Mouse (Mus musculus): ENCODE measurements around the gene Vps72. TPM values are rescaled to one million over a fixed set of nuclear protein-coding genes. Genes with fewer than 3 reads are reported as not detected.

Gene Vps72
- polyA plus RNA-seq, 1 experiment, result 31.8 TPM

GRCm38 (mm10) chr3:95140795-95141194 lies 30.0 kb downstream of the Vps72 start:
- Histone ChIP-seq H3K4me3 (ENCODE audit: control insufficient read depth, low read depth, low read length) (peak overlapping the region; percentile 32; the same call in 1 of the 2 replicates), H3K27me3 (ENCODE audit: control insufficient read depth, insufficient read depth, low read length) (no peaks in the 10 kb centered on the region), H3K27ac (ENCODE audit: control insufficient read depth, insufficient read depth, low read depth, low read length) (no peak overlapping the region), H3K36me3 (ENCODE audit: control insufficient read depth, insufficient read depth, low read length) (no peaks in the 10 kb centered on the region; the same call in 1 of the 2 replicates), H3K4me1 (ENCODE audit: control insufficient read depth, insufficient read depth, low read length) (peaks cover 11% of the 10 kb centered on the region)
- TF ChIP-seq POLR2A (IDR thresholded peaks at IDR 0.05; ENCODE audit: control insufficient read depth, low read depth, low read length) (no peak), CTCF (IDR thresholded peaks at IDR 0.05; ENCODE audit: control insufficient read depth, insufficient read depth, insufficient replicate concordance, low read depth, low read length) (no peak)

DNA sequence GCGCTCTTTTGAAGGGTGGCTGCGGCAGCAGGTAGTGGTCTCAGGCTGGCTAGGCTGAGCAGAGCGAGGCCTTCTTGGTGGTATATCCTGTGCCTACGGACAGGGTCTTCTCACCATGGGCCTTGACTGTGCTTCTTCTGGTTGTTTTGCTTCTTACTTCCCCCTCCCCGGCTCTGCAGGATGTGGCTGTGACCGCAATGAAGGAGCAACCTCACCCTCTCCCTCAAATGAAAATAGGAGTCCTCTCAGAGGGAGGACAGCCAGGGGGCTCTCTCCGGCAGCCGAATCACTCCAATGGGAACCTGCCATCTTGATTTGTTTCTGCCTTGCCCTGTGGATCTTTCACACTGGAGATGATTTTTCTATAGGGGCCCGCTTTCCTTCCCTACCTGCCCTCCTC lies 30.7 kb downstream of the Vps72 start:
- Histone ChIP-seq H3K4me1 (ENCODE audit: control insufficient read depth, insufficient read depth, low read length) (peaks cover 11% of the 10 kb centered on the region), H3K36me3 (ENCODE audit: control insufficient read depth, insufficient read depth, low read length) (no peaks in the 10 kb centered on the region; the same call in 1 of the 2 replicates), H3K4me3 (ENCODE audit: control insufficient read depth, low read depth, low read length) (no peak overlapping the region), H3K27me3 (ENCODE audit: control insufficient read depth, insufficient read depth, low read length) (no peaks in the 10 kb centered on the region), H3K27ac (ENCODE audit: control insufficient read depth, insufficient read depth, low read depth, low read length) (no peak overlapping the region)
- TF ChIP-seq POLR2A (IDR thresholded peaks at IDR 0.05; ENCODE audit: control insufficient read depth, low read depth, low read length) (no peak), CTCF (IDR thresholded peaks at IDR 0.05; ENCODE audit: control insufficient read depth, insufficient read depth, insufficient replicate concordance, low read depth, low read length) (no peak)

DNA sequence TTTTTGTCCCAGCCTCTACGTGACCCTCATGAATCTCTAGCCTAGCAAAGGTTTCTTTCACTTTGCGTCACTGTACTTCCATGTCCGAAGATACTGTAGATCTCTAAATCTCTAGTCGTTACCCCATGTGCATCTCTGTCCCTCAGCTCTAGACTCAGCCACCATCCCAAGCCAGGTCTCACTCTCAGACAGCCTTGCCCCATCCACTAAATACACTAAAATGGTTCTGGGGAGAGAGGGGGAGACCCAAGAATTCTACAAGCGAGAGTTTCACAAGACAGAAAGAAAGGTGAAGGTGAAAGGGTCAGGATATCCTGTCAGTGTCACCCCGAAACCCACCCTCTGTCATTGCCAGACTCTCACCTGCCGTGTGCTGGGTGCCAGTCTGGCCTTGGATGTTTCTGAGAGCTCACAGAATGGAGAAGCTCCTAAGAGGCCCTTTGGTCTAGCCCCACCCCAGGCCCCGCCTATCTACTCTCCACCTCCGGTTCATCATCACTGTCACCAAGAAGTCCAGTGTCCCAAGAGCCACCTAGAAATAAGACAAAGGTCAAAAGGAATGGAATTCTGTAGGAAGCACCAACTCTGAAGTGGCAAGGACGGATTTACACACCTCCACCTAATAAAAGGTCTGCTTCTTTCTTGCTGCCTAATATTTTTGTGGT lies 31.3 kb downstream of the Vps72 start, which contains the start of gene Tnfaip8l2:
Gene Tnfaip8l2, minus strand, starts transcription at position 409 of the 665 bp plus-strand sequence.
- TF ChIP-seq POLR2A (IDR thresholded peaks at IDR 0.05; ENCODE audit: control insufficient read depth, low read depth, low read length) (no peak), CTCF (IDR thresholded peaks at IDR 0.05; ENCODE audit: control insufficient read depth, insufficient read depth, insufficient replicate concordance, low read depth, low read length) (no peak)
- no peak within 1 kb of the TSS for H3K27ac ChIP-seq (ENCODE audit: control insufficient read depth, insufficient read depth, low read depth, low read length)
- no peaks in the 10 kb centered on the region; the same call in 1 of the 2 replicates for H3K36me3 ChIP-seq (ENCODE audit: control insufficient read depth, insufficient read depth, low read length)
- H3K27me3 ChIP-seq (ENCODE audit: control insufficient read depth, insufficient read depth, low read length), result no peaks in the 10 kb centered on the region
- peaks cover 11% of the 10 kb centered on the region for H3K4me1 ChIP-seq (ENCODE audit: control insufficient read depth, insufficient read depth, low read length)
- H3K4me3 ChIP-seq (ENCODE audit: control insufficient read depth, low read depth, low read length), result no peak within 1 kb of the TSS

DNA sequence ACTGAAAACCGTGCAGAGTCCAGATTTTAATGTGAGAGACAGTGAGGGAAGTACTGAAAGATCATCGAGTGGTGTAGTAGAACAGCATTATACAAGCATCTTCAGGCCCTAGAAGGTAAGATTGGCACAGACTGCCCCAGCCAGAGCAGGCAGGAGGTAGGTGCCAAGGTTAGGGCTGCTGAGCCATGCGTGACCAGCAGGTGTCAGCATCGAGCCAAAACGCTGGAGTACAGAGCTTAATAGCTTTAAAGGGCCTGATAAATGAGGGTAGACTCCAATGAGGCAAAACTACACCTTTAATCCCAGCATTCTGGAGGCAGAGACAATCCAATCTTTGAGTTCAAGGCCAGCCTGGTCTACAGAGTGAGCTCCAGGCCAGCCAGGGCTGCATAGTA lies 31.8 kb downstream of the Vps72 start:
- Histone ChIP-seq H3K4me1 (ENCODE audit: control insufficient read depth, insufficient read depth, low read length) (peaks cover 11% of the 10 kb centered on the region), H3K27me3 (ENCODE audit: control insufficient read depth, insufficient read depth, low read length) (no peaks in the 10 kb centered on the region), H3K4me3 (ENCODE audit: control insufficient read depth, low read depth, low read length) (no peak overlapping the region), H3K36me3 (ENCODE audit: control insufficient read depth, insufficient read depth, low read length) (no peaks in the 10 kb centered on the region; the same call in 1 of the 2 replicates), H3K27ac (ENCODE audit: control insufficient read depth, insufficient read depth, low read depth, low read length) (no peak overlapping the region)
- TF ChIP-seq CTCF (IDR thresholded peaks at IDR 0.05; ENCODE audit: control insufficient read depth, insufficient read depth, insufficient replicate concordance, low read depth, low read length), result peak; percentile 94; the same call in 1 of the 2 replicates
- no peak for TF ChIP-seq POLR2A (IDR thresholded peaks at IDR 0.05; ENCODE audit: control insufficient read depth, low read depth, low read length)

- Histone ChIP-seq H3K4me3 (ENCODE audit: control insufficient read depth, low read depth, low read length) (no peak overlapping the region), H3K27me3 (ENCODE audit: control insufficient read depth, insufficient read depth, low read length) (no peaks in the 10 kb centered on the region), H3K36me3 (ENCODE audit: control insufficient read depth, insufficient read depth, low read length) (no peaks in the 10 kb centered on the region), H3K27ac (ENCODE audit: control insufficient read depth, insufficient read depth, low read depth, low read length) (no peak overlapping the region), H3K4me1 (ENCODE audit: control insufficient read depth, insufficient read depth, low read length) (no peaks in the 10 kb centered on the region)
- no peak for TF ChIP-seq POLR2A (IDR thresholded peaks at IDR 0.05; ENCODE audit: control insufficient read depth, low read depth, low read length)
- no peak for TF ChIP-seq CTCF (IDR thresholded peaks at IDR 0.05; ENCODE audit: control insufficient read depth, insufficient read depth, insufficient replicate concordance, low read depth, low read length)
Measured at GRCm38 (mm10) chr3:95147924-95148323, 37.1 kb downstream of the Vps72 start.

DNA sequence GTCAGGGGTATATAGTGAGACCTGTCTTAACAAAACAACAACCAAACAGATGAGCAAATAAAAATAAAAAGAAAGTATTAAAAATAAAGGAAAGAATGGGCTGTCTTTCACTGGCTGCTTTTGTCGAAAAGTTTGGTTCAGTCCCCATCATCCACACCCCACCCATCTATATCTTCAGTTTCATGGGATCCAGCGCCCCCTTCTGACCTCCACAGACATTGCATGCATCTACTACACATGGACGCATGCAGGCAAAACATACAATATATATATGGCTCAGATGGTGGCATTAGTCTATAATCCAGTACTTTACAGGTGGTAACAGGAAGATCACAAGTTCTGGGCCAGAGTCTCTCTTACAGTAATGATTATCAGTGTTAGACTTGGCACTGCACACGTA lies 43.1 kb downstream of the Vps72 start:
- H3K4me3 ChIP-seq (ENCODE audit: control insufficient read depth, low read depth, low read length), result no peak overlapping the region
- no peaks in the 10 kb centered on the region for H3K36me3 ChIP-seq (ENCODE audit: control insufficient read depth, insufficient read depth, low read length)
- no peaks in the 10 kb centered on the region for H3K4me1 ChIP-seq (ENCODE audit: control insufficient read depth, insufficient read depth, low read length)
- no peak overlapping the region for H3K27ac ChIP-seq (ENCODE audit: control insufficient read depth, insufficient read depth, low read depth, low read length)
- no peak for TF ChIP-seq POLR2A (IDR thresholded peaks at IDR 0.05; ENCODE audit: control insufficient read depth, low read depth, low read length)
- peak; percentile 40; the same call in 1 of the 2 replicates for TF ChIP-seq CTCF (IDR thresholded peaks at IDR 0.05; ENCODE audit: control insufficient read depth, insufficient read depth, insufficient replicate concordance, low read depth, low read length)
- no peaks in the 10 kb centered on the region for H3K27me3 ChIP-seq (ENCODE audit: control insufficient read depth, insufficient read depth, low read length)

- TF ChIP-seq CTCF (IDR thresholded peaks at IDR 0.05; ENCODE audit: control insufficient read depth, insufficient read depth, insufficient replicate concordance, low read depth, low read length) (no peak), POLR2A (IDR thresholded peaks at IDR 0.05; ENCODE audit: control insufficient read depth, low read depth, low read length) (no peak)
- Histone ChIP-seq H3K4me3 (ENCODE audit: control insufficient read depth, low read depth, low read length) (peak overlapping the region; percentile 86), H3K4me1 (ENCODE audit: control insufficient read depth, insufficient read depth, low read length) (peaks cover 15% of the 10 kb centered on the region), H3K27me3 (ENCODE audit: control insufficient read depth, insufficient read depth, low read length) (no peaks in the 10 kb centered on the region; the same call in 1 of the 2 replicates), H3K27ac (ENCODE audit: control insufficient read depth, insufficient read depth, low read depth, low read length) (peak overlapping the region; percentile 27), H3K36me3 (ENCODE audit: control insufficient read depth, insufficient read depth, low read length) (no peaks in the 10 kb centered on the region)
Measured at GRCm38 (mm10) chr3:95159511-95159986, 48.7 kb downstream of the Vps72 start.

Measured in testis, adult 2 months (tissue).